Mouse (Mus musculus) heart, embryonic 14.5 days (tissue): ENCODE measurements around the gene Taldo1. TPM values are rescaled to one million over a fixed set of nuclear protein-coding genes. Genes with fewer than 3 reads are reported as not detected.
"Not testable (repeated sequence)": the region's sequence is repeated elsewhere in the genome, so short reads cannot be mapped to it uniquely, and the experiment has no call there.

Experiments
- ATAC-seq: fragments of 200-750 bp; cut with Nextera tagmentation; 2 replicates; pipeline ENCODE4 v1.8.0; 2017; ENCODE audit warnings: low read depth, moderate TSS enrichment; ENCODE audit not compliant: insufficient number of reproducible peaks, insufficient read depth, low FRiP score
- H3K27ac ChIP-seq, 2 experiments: fragments of 200-500 bp in 1 of 2; fragments of 300-500 bp in 1 of 2; sonication (generic) in 1 of 2; replicated peaks in 1 of 2; 2 replicates each; pipeline ENCODE4 v1.5.1; 2012 to 2014; ENCODE audit warnings: low read depth in 2 of 2, low read length in 2 of 2, control low read depth in 1 of 2, mild to moderate bottlenecking in 1 of 2, mixed read lengths in 1 of 2; ENCODE audit not compliant: control insufficient read depth in 1 of 2, insufficient read depth in 1 of 2
- H3K27me3 ChIP-seq: fragments of 300-500 bp; sonication (generic); 2 replicates; pipeline ENCODE4 v1.6.1; 2014; ENCODE audit warnings: mild to moderate bottlenecking, low read length, control low read depth; ENCODE audit not compliant: control insufficient read depth, insufficient read depth
- H3K36me3 ChIP-seq: fragments of 300-500 bp; sonication (generic); 2 replicates; pipeline ENCODE4 v1.6.1; 2014; ENCODE audit warnings: mild to moderate bottlenecking, control low read depth, low read length, mixed read lengths; ENCODE audit not compliant: control insufficient read depth, insufficient read depth
- H3K4me1 ChIP-seq, 2 experiments: fragments of 200-500 bp in 1 of 2; fragments of 300-500 bp in 1 of 2; sonication (generic) in 1 of 2; 2 replicates each; pipeline ENCODE4 v1.6.1; 2012 to 2014; ENCODE audit warnings: low read length in 2 of 2, control low read depth in 1 of 2, mixed read lengths in 1 of 2; ENCODE audit not compliant: control insufficient read depth in 2 of 2, insufficient read depth in 2 of 2
- H3K4me2 ChIP-seq: fragments of 300-500 bp; sonication (generic); 2 replicates; pipeline ENCODE4 v1.6.1; 2014; ENCODE audit warnings: mild to moderate bottlenecking, low read length
- H3K4me3 ChIP-seq, 2 experiments: fragments of 200-500 bp in 1 of 2; fragments of 300-500 bp in 1 of 2; sonication (generic) in 1 of 2; 2 replicates each; pipeline ENCODE4 v1.5.1; 2012 to 2014; ENCODE audit warnings: low read length in 2 of 2, mild to moderate bottlenecking in 2 of 2, control low read depth in 1 of 2, low read depth in 1 of 2, moderate library complexity in 1 of 2; ENCODE audit not compliant: control insufficient read depth in 1 of 2, insufficient read depth in 1 of 2
- H3K9ac ChIP-seq: fragments of 300-500 bp; sonication (generic); 2 replicates; pipeline ENCODE4 v1.6.1; 2014; ENCODE audit warnings: mild to moderate bottlenecking, low read length
- H3K9me3 ChIP-seq: fragments of 300-500 bp; sonication (generic); 2 replicates; pipeline ENCODE4 v1.6.1; 2016; ENCODE audit warnings: low read length, control low read depth; ENCODE audit not compliant: control insufficient read depth
- WGBS: fragments of 180-500 bp; shearing (Covaris S2); extraction: QIAGEN DNeasy Blood & Tissue Kit; methylation state at CpG from one replicate; pipeline ENCODE4 v1.1.7; 2014; 5-methylcytosine and 5-hydroxymethylcytosine counted together
- polyA plus RNA-seq: library from polyadenylated mRNA; unstranded; fragments of >200 nt; fragmentation: Nextera tagmentation; extraction: Ambion mirVana; gene quantifications from 2 replicates; pipeline ENCODE4 v1.2.1, GENCODE M21; 2014

Taldo1 gene
- polyA plus RNA-seq, 1 experiment from 2014 or later: 221 TPM

DNA sequence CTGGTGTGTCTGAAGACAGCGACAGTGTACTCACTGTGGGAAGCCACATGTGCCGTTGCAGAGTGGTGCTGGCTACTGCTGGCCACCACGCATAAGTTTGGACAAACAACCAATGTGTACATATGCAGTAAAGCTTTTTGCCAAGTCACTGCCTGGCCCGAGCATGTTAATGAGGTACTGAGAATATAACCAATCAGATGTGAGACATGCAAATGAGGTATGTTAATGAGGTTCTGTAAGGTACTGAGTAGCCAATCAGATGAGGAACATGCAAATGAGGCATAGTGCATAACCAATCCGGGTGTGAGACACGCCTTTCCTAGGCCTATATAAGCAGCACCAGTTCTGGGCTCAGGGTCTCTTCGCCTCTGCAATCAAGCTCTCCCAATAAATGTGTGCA is 15.7 kb downstream of the Taldo1 start:
- not testable (repeated sequence) for H3K27ac ChIP-seq, H3K4me3 ChIP-seq, ATAC-seq, H3K4me2 ChIP-seq, H3K9me3 ChIP-seq, H3K9ac ChIP-seq, H3K4me1 ChIP-seq, H3K27me3 ChIP-seq
- 97% methylated on average over 7 of the region's 7 CpGs for WGBS
- H3K36me3 ChIP-seq: peaks cover 57% of the 10 kb centered on the region

DNA sequence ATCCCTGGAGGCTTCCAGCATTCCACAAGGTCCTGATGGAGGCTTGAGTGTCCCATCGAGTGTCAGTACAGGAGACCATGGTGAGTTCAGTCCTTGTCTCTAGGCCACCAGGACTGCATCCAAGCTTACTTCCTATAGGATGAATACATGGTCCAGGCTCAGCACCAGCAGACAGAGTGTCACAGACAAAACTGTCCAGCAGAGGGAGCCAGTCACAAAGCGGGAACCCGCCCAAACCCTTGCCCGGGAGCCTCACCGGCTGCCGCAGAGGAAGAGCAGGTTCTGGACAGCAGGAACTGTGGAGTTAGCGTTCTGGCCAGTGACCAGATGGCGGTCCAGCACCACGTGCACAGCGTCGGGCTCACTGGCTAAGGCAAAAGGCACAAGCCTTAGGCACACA is 16.8 kb downstream of the Taldo1 start:
- Histone ChIP-seq H3K27me3 (no peaks in the 10 kb centered on the region), H3K9ac (no peak overlapping the region; the same call in 1 of the 2 replicates), H3K9me3 (no peaks in the 10 kb centered on the region)

DNA sequence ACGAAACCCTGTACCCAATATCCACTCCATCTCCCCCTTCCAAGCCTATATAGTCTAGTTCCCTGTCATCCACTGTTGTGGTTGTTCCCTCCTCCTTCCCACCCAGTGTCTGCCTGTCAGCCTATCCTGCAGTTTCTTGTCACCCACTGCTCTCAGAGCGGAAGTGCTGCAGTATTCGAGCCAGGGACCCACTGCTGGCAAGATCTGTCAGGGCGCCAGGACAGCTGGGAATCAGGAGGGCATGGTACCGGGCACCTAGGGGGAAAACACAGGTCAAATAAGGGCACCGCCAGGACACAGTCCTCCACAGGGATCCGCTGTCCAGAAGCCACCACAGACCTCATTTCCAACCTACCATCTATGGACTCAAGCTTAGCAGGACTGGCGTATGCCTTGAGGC is 18.6 kb downstream of the Taldo1 start:
- no peak overlapping the region; the same call in 1 of the 2 replicates for H3K9ac ChIP-seq
- no peaks in the 10 kb centered on the region for H3K9me3 ChIP-seq
- WGBS: 87% methylated on average over 8 of the region's 8 CpGs
- H3K4me2 ChIP-seq: no peak overlapping the region
- peaks cover 2 to 10% of the 10 kb centered on the region in 2 experiments; a peak in 3 of 4 replicates for H3K4me1 ChIP-seq
- H3K4me3 ChIP-seq: no peak overlapping the region
- peaks cover 40% of the 10 kb centered on the region for H3K36me3 ChIP-seq
- ATAC-seq: no peak
- no peak overlapping the region for H3K27ac ChIP-seq
- H3K27me3 ChIP-seq: no peaks in the 10 kb centered on the region

More for the DNA sequence above, 16.8 kb downstream of the Taldo1 start:
- Histone ChIP-seq H3K27ac (no peak overlapping the region), H3K4me1 (peaks cover 2 to 10% of the 10 kb centered on the region in 2 experiments; a peak in 2 of 4 replicates), H3K36me3 (peaks cover 47% of the 10 kb centered on the region), H3K4me2 (no peak overlapping the region), H3K4me3 (no peak overlapping the region)
- no peak for ATAC-seq
- WGBS: 17% methylated on average over 11 of the region's 11 CpGs

- Histone ChIP-seq H3K36me3 (peaks cover 40% of the 10 kb centered on the region), H3K27me3 (no peaks in the 10 kb centered on the region), H3K9ac (no peak overlapping the region), H3K4me1 (peaks cover 2 to 10% of the 10 kb centered on the region in 2 experiments; a peak in 3 of 4 replicates), H3K4me3 (no peak overlapping the region), H3K9me3 (no peaks in the 10 kb centered on the region), H3K4me2 (no peak overlapping the region), H3K27ac (no peak overlapping the region)
- no peak for ATAC-seq
- WGBS: 88% methylated on average over 1 of the region's 1 CpGs
Measured at GRCm38 (mm10) chr7:141411667-141412066, 19.7 kb downstream of the Taldo1 start.

GRCm38 (mm10) chr7:141413331-141413730 is 21.3 kb downstream of the Taldo1 start:
- 0 out of 2 replicates have a peak, but pooled peaks have one; percentile 1 for ATAC-seq
- Histone ChIP-seq H3K9me3 (no peaks in the 10 kb centered on the region), H3K27me3 (no peaks in the 10 kb centered on the region), H3K27ac (peak overlapping the region; percentile 76 to 80), H3K9ac (peak overlapping the region; percentile 93), H3K4me1 (peaks cover 2 to 10% of the 10 kb centered on the region in 2 experiments; a peak in 3 of 4 replicates), H3K4me2 (peak overlapping the region; percentile 94), H3K4me3 (peak overlapping the region; percentile 82 to 86), H3K36me3 (peaks cover 35% of the 10 kb centered on the region)
- 6% methylated on average over 16 of the region's 16 CpGs for WGBS

DNA sequence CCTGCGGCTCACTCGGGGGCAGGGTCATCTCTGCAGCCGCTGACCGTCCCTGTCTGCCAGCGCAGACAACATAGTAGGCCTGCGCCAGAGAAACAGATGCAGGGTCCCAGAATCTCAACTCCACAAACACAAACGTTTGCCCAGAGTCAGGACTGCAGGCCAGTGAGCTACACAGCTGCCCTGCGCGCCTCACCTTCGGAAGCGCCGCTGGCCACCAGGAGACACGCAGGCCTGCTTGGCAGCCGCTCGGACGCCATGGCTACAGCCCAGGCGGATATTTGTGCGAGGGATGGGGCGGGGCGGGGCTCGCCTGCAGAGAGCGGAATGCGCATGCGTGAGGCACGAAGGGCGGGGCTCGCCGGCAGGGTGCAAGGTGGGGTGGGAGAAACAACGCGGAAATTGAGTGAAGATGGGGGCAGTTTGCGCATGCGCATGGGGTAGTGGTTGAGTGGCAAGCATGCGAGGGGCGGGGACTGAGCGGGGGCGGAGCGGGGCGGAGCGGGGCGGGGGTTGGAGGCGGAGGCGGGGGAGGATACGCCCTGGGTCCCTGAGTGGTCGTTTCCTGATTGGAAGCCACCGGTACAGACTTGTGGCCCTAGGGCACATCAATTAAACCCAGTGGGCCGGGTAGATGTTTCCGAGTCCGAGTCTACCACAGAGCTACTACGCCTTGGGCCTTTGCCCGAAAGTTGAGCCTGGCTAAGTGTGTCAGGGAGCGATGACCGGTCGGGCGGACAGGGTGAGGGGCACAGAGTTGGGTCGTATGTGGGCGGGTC is 22.0 kb downstream of the Taldo1 start, which contains the start of gene Gatd1:
Gene Gatd1 (minus strand): TSS at position 328 of the 776 bp plus-strand sequence.
- under 1% methylated on average over 49 of the region's 56 CpGs for WGBS
- no peaks in the 10 kb centered on the region for H3K27me3 ChIP-seq
- H3K4me2 ChIP-seq: peak within 1 kb of the TSS; percentile 94
- peak; percentile 93 for ATAC-seq
- H3K4me1 ChIP-seq: peaks cover under 1 to 9% of the 10 kb centered on the region in 2 experiments; a peak in 3 of 4 replicates
- peak within 1 kb of the TSS; percentile 82 to 86 for H3K4me3 ChIP-seq
- H3K36me3 ChIP-seq: peaks cover 28% of the 10 kb centered on the region
- H3K27ac ChIP-seq: peak within 1 kb of the TSS; percentile 80 to 81
- H3K9me3 ChIP-seq: no peaks in the 10 kb centered on the region
- peak within 1 kb of the TSS; percentile 93 for H3K9ac ChIP-seq

- Histone ChIP-seq H3K9me3 (no peaks in the 10 kb centered on the region), H3K27me3 (no peaks in the 10 kb centered on the region), H3K27ac (no peak overlapping the region), H3K36me3 (peaks cover 5% of the 10 kb centered on the region), H3K9ac (no peak overlapping the region), H3K4me2 (no peak overlapping the region), H3K4me1 (peaks cover 0 to 6% of the 10 kb centered on the region in 2 experiments; a peak in 2 of 4 replicates), H3K4me3 (no peak overlapping the region)
- ATAC-seq: no peak
- 81% methylated on average over 6 of the region's 6 CpGs for WGBS
Measured at GRCm38 (mm10) chr7:141416144-141416841, 24.3 kb downstream of the Taldo1 start.
